Mouse (Mus musculus): ENCODE data around the gene Hsp90aa1. TPM values are rescaled to one million over a fixed set of nuclear protein-coding genes. Genes with fewer than 3 reads are reported as not detected.
"Not testable (repeated sequence)": the region's sequence is repeated elsewhere in the genome, so short reads cannot be mapped to it uniquely, and the experiment has no call there.

The Hsp90aa1 gene
- total RNA-seq (2015): 343 and 353 TPM in 2 replicates
- total RNA-seq (2017): 494 and 587 TPM in 2 replicates

- no peak for ATAC-seq (ENCODE audit: poor library complexity, severe bottlenecking)
Measured at GRCm38 (mm10) chr12:110702556-110702955, at the start of gene Hsp90aa1. TSS of gene Hsp90aa1 (minus strand) at chr12:110702728.

GRCm38 (mm10) chr12:110750770-110751439 is 48.4 kb upstream of the Hsp90aa1 start:
- ATAC-seq (ENCODE audit: poor library complexity, severe bottlenecking): peak; percentile 67

- peak; percentile 10; the same call in 1 of the 2 replicates for ATAC-seq (ENCODE audit: poor library complexity, severe bottlenecking)
Measured at GRCm38 (mm10) chr12:110738158-110738921, 35.8 kb upstream of the Hsp90aa1 start.

GRCm38 (mm10) chr12:110737170-110738157 is 34.9 kb upstream of the Hsp90aa1 start, which contains the start of gene Wdr20:
TSS of gene Wdr20 (plus strand) at chr12:110737944.
- ATAC-seq (ENCODE audit: poor library complexity, severe bottlenecking): peak; percentile 95

- ATAC-seq (ENCODE audit: poor library complexity, severe bottlenecking): peak; percentile 14
Measured at GRCm38 (mm10) chr12:110736641-110737040, 34.1 kb upstream of the Hsp90aa1 start.

GRCm38 (mm10) chr12:110733254-110733653 is 30.7 kb upstream of the Hsp90aa1 start:
- not testable (repeated sequence) for ATAC-seq (ENCODE audit: poor library complexity, severe bottlenecking)

GRCm38 (mm10) chr12:110726428-110726827 is 23.9 kb upstream of the Hsp90aa1 start:
- no peak for ATAC-seq (ENCODE audit: poor library complexity, severe bottlenecking)

GRCm38 (mm10) chr12:110725489-110725888 is 23.0 kb upstream of the Hsp90aa1 start:
- ATAC-seq (ENCODE audit: poor library complexity, severe bottlenecking): no peak

- ATAC-seq (ENCODE audit: poor library complexity, severe bottlenecking): no peak
Measured at GRCm38 (mm10) chr12:110725051-110725450, 22.5 kb upstream of the Hsp90aa1 start.

GRCm38 (mm10) chr12:110716004-110716403 is 13.5 kb upstream of the Hsp90aa1 start:
- no peak for ATAC-seq (ENCODE audit: poor library complexity, severe bottlenecking)

- ATAC-seq (ENCODE audit: poor library complexity, severe bottlenecking): no peak
Measured at GRCm38 (mm10) chr12:110714215-110714614, 11.7 kb upstream of the Hsp90aa1 start.

- peak; percentile 56; the same call in 1 of the 2 replicates for ATAC-seq (ENCODE audit: poor library complexity, severe bottlenecking)
Measured at GRCm38 (mm10) chr12:110713784-110714183, 11.3 kb upstream of the Hsp90aa1 start.

- ATAC-seq (ENCODE audit: poor library complexity, severe bottlenecking): no peak
Measured at GRCm38 (mm10) chr12:110711270-110711669, 8.7 kb upstream of the Hsp90aa1 start.

- no peak for ATAC-seq (ENCODE audit: poor library complexity, severe bottlenecking)
Measured at GRCm38 (mm10) chr12:110707451-110707850, 4.9 kb upstream of the Hsp90aa1 start.

GRCm38 (mm10) chr12:110706337-110707231 is 4.1 kb upstream of the Hsp90aa1 start:
- ATAC-seq (ENCODE audit: poor library complexity, severe bottlenecking): peak; percentile 88

- not testable (repeated sequence) for ATAC-seq (ENCODE audit: poor library complexity, severe bottlenecking)
Measured at GRCm38 (mm10) chr12:110705419-110705818, 2.9 kb upstream of the Hsp90aa1 start.

GRCm38 (mm10) chr12:110703682-110704081 is 1.2 kb upstream of the Hsp90aa1 start:
- ATAC-seq (ENCODE audit: poor library complexity, severe bottlenecking): no peak

GRCm38 (mm10) chr12:110703008-110703471 is 512 bp upstream of the Hsp90aa1 start:
- peak; percentile 48 for ATAC-seq (ENCODE audit: poor library complexity, severe bottlenecking)

- 0 out of 2 replicates have a peak, but pooled peaks have one; percentile 9 for ATAC-seq (ENCODE audit: poor library complexity, severe bottlenecking)
Measured at GRCm38 (mm10) chr12:110701363-110701762, 1.2 kb downstream of the Hsp90aa1 start.
